Mouse (Mus musculus): Measurements from ENCODE around the gene Gzf1. TPM values are rescaled to one million over a fixed set of nuclear protein-coding genes. Genes with fewer than 3 reads are reported as not detected.

Gzf1 gene
- total and polyA plus RNA-seq, 2 experiments from 2014 or later, result 14.4 to 22.7 TPM

GRCm38 (mm10) chr2:148687971-148688370, 7.1 kb downstream of the Gzf1 start:
- H3K9ac ChIP-seq (replicated peaks; ENCODE audit: low read length, poor library complexity, severe bottlenecking), result no peak overlapping the region
- H3K27ac ChIP-seq (ENCODE audit: low read depth, low read length), result no peak overlapping the region
- DNase-seq (ENCODE audit: low spot score) (no peak), ATAC-seq (ENCODE audit: low FRiP score) (no peak)
- H3K9me3 ChIP-seq (ENCODE audit: low read length), result no peaks in the 10 kb centered on the region
- 0 out of 2 replicates have a peak, but pooled peaks cover 2% of the 10 kb centered on the region for H3K4me1 ChIP-seq (ENCODE audit: insufficient read depth, low read length)
- H3K4me3 ChIP-seq (ENCODE audit: low read depth, low read length), result no peak overlapping the region
- H3K27me3 ChIP-seq (ENCODE audit: insufficient read depth, low read length), result no peaks in the 10 kb centered on the region
- no peak overlapping the region for H3K4me2 ChIP-seq (ENCODE audit: low read depth, low read length, poor library complexity, severe bottlenecking)
- 92% methylated on average over 5 of the region's 5 CpGs for WGBS
- peaks cover 54% of the 10 kb centered on the region for H3K36me3 ChIP-seq (ENCODE audit: insufficient read depth, low read length)
- TF ChIP-seq CTCF (IDR thresholded peaks at IDR 0.05), result no peak

- ATAC-seq (ENCODE audit: low FRiP score) (no peak), DNase-seq (ENCODE audit: low spot score) (no peak)
- no peak overlapping the region for H3K9ac ChIP-seq (replicated peaks; ENCODE audit: low read length, poor library complexity, severe bottlenecking)
- TF ChIP-seq CTCF (IDR thresholded peaks at IDR 0.05), result no peak
- H3K27ac ChIP-seq (ENCODE audit: low read depth, low read length), result no peak overlapping the region
- WGBS, result 93% methylated on average over 6 of the region's 6 CpGs
- no peak overlapping the region for H3K4me3 ChIP-seq (ENCODE audit: low read depth, low read length)
- no peaks in the 10 kb centered on the region for H3K9me3 ChIP-seq (ENCODE audit: low read length)
- no peaks in the 10 kb centered on the region for H3K4me1 ChIP-seq (ENCODE audit: insufficient read depth, low read length)
- H3K36me3 ChIP-seq (ENCODE audit: insufficient read depth, low read length), result peaks cover 58% of the 10 kb centered on the region
- no peaks in the 10 kb centered on the region for H3K27me3 ChIP-seq (ENCODE audit: insufficient read depth, low read length)
- H3K4me2 ChIP-seq (ENCODE audit: low read depth, low read length, poor library complexity, severe bottlenecking), result no peak overlapping the region
These were observed 8.8 kb downstream of the Gzf1 start for GRCm38 (mm10) chr2:148689444-148690140.

- H3K4me3 ChIP-seq (ENCODE audit: low read depth, low read length), result no peak overlapping the region
- H3K9me3 ChIP-seq (ENCODE audit: low read length), result no peaks in the 10 kb centered on the region
- H3K4me2 ChIP-seq (ENCODE audit: low read depth, low read length, poor library complexity, severe bottlenecking), result no peak overlapping the region
- ATAC-seq (ENCODE audit: low FRiP score) (no peak), DNase-seq (ENCODE audit: low spot score) (no peak)
- no peak overlapping the region for H3K27ac ChIP-seq (ENCODE audit: low read depth, low read length)
- H3K27me3 ChIP-seq (ENCODE audit: insufficient read depth, low read length), result no peaks in the 10 kb centered on the region
- TF ChIP-seq CTCF (IDR thresholded peaks at IDR 0.05), result no peak
- H3K36me3 ChIP-seq (ENCODE audit: insufficient read depth, low read length), result peaks cover 53% of the 10 kb centered on the region
- 93% methylated on average over 3 of the region's 3 CpGs for WGBS
- H3K4me1 ChIP-seq (ENCODE audit: insufficient read depth, low read length), result no peaks in the 10 kb centered on the region
- H3K9ac ChIP-seq (replicated peaks; ENCODE audit: low read length, poor library complexity, severe bottlenecking), result no peak overlapping the region
These were observed 9.5 kb downstream of the Gzf1 start for GRCm38 (mm10) chr2:148690291-148690690.

GRCm38 (mm10) chr2:148690781-148691180, 10.0 kb downstream of the Gzf1 start:
- Histone ChIP-seq H3K4me3 (ENCODE audit: low read depth, low read length) (no peak overlapping the region), H3K27ac (ENCODE audit: low read depth, low read length) (no peak overlapping the region), H3K4me2 (ENCODE audit: low read depth, low read length, poor library complexity, severe bottlenecking) (no peak overlapping the region), H3K9ac (replicated peaks; ENCODE audit: low read length, poor library complexity, severe bottlenecking) (no peak overlapping the region), H3K4me1 (ENCODE audit: insufficient read depth, low read length) (no peaks in the 10 kb centered on the region), H3K9me3 (ENCODE audit: low read length) (no peaks in the 10 kb centered on the region), H3K27me3 (ENCODE audit: insufficient read depth, low read length) (no peaks in the 10 kb centered on the region), H3K36me3 (ENCODE audit: insufficient read depth, low read length) (peaks cover 58% of the 10 kb centered on the region)
- 95% methylated on average over 5 of the region's 5 CpGs for WGBS
- DNase-seq (ENCODE audit: low spot score), result no peak
- TF ChIP-seq CTCF (IDR thresholded peaks at IDR 0.05), result no peak
- no peak for ATAC-seq (ENCODE audit: low FRiP score)

- Histone ChIP-seq H3K27ac (ENCODE audit: low read depth, low read length) (no peak overlapping the region), H3K36me3 (ENCODE audit: insufficient read depth, low read length) (peaks cover 32% of the 10 kb centered on the region), H3K27me3 (ENCODE audit: insufficient read depth, low read length) (no peaks in the 10 kb centered on the region), H3K4me1 (ENCODE audit: insufficient read depth, low read length) (no peaks in the 10 kb centered on the region), H3K4me3 (ENCODE audit: low read depth, low read length) (no peak overlapping the region), H3K9me3 (ENCODE audit: low read length) (no peaks in the 10 kb centered on the region), H3K9ac (replicated peaks; ENCODE audit: low read length, poor library complexity, severe bottlenecking) (no peak overlapping the region), H3K4me2 (ENCODE audit: low read depth, low read length, poor library complexity, severe bottlenecking) (no peak overlapping the region)
- WGBS, result 87% methylated on average over 5 of the region's 5 CpGs
- no peak for TF ChIP-seq CTCF (IDR thresholded peaks at IDR 0.05)
- ATAC-seq (ENCODE audit: low FRiP score), result no peak
- DNase-seq (ENCODE audit: low spot score), result no peak
These were observed 17.7 kb downstream of the Gzf1 start for GRCm38 (mm10) chr2:148698571-148698970.

GRCm38 (mm10) chr2:148706409-148707201, 25.8 kb downstream of the Gzf1 start:
- H3K4me1 ChIP-seq (ENCODE audit: insufficient read depth, low read length), result no peaks in the 10 kb centered on the region
- H3K36me3 ChIP-seq (ENCODE audit: insufficient read depth, low read length), result peaks cover 21% of the 10 kb centered on the region; the same call in 1 of the 2 replicates
- ATAC-seq (ENCODE audit: low FRiP score) (peak; percentile 57; the same call in 1 of the 2 replicates), DNase-seq (ENCODE audit: low spot score) (peak; percentile 71)
- no peaks in the 10 kb centered on the region for H3K9me3 ChIP-seq (ENCODE audit: low read length)
- H3K9ac ChIP-seq (replicated peaks; ENCODE audit: low read length, poor library complexity, severe bottlenecking), result no peak overlapping the region
- H3K27ac ChIP-seq (ENCODE audit: low read depth, low read length), result peak overlapping the region; percentile 47
- TF ChIP-seq CTCF (IDR thresholded peaks at IDR 0.05), result peak; percentile 71
- H3K4me3 ChIP-seq (ENCODE audit: low read depth, low read length), result no peak overlapping the region
- no peak overlapping the region for H3K4me2 ChIP-seq (ENCODE audit: low read depth, low read length, poor library complexity, severe bottlenecking)
- no peaks in the 10 kb centered on the region for H3K27me3 ChIP-seq (ENCODE audit: insufficient read depth, low read length)
- 76% methylated on average over 15 of the region's 15 CpGs for WGBS

Data from midbrain, postnatal 0 days (tissue).